Mouse (Mus musculus): Measurements from ENCODE around the gene Nrm. TPM values are rescaled to one million over a fixed set of nuclear protein-coding genes. Genes with fewer than 3 reads are reported as not detected.

Nrm gene
- polyA plus RNA-seq (2015; fragmentation: Nextera tagmentation; extraction: Ambion mirVana): 41.3 and 47.9 TPM in 2 replicates

GRCm38 (mm10) chr17:35861198-35861857 is at the start of gene Nrm:
Gene Nrm (plus strand): TSS chr17:35861318.
- Histone ChIP-seq H3K4me2 (peak within 1 kb of the TSS; percentile 66), H3K9me3 (replicated peaks) (no peaks in the 10 kb centered on the region), H3K36me3 (ENCODE audit: poor library complexity, severe bottlenecking) (peaks cover 22% of the 10 kb centered on the region), H3K4me3 (peak within 1 kb of the TSS; percentile 71), H3K9ac (peak within 1 kb of the TSS; percentile 77), H3K27me3 (no peaks in the 10 kb centered on the region), H3K27ac (peak within 1 kb of the TSS; percentile 94), H3K4me1 (peaks cover 29% of the 10 kb centered on the region)
- WGBS: under 1% methylated on average over 47 of the region's 47 CpGs
- peak; percentile 94 for ATAC-seq

GRCm38 (mm10) chr17:35812307-35812706 is 48.8 kb upstream of the Nrm start:
- WGBS: 81% methylated on average over 5 of the region's 5 CpGs
- Histone ChIP-seq H3K4me3 (no peak overlapping the region), H3K36me3 (ENCODE audit: poor library complexity, severe bottlenecking) (no peaks in the 10 kb centered on the region), H3K27ac (no peak overlapping the region), H3K9ac (no peak overlapping the region), H3K4me1 (peaks cover 9% of the 10 kb centered on the region; the same call in 1 of the 2 replicates), H3K27me3 (no peaks in the 10 kb centered on the region), H3K4me2 (no peak overlapping the region), H3K9me3 (replicated peaks) (no peaks in the 10 kb centered on the region)
- ATAC-seq: no peak

- Histone ChIP-seq H3K4me3 (no peak overlapping the region), H3K4me1 (peaks cover 9% of the 10 kb centered on the region; the same call in 1 of the 2 replicates), H3K27me3 (no peaks in the 10 kb centered on the region), H3K9ac (no peak overlapping the region), H3K36me3 (ENCODE audit: poor library complexity, severe bottlenecking) (no peaks in the 10 kb centered on the region), H3K27ac (peak overlapping the region; percentile 57), H3K9me3 (replicated peaks) (no peaks in the 10 kb centered on the region), H3K4me2 (no peak overlapping the region)
- no peak for ATAC-seq
- 71% methylated on average over 6 of the region's 6 CpGs for WGBS
Observed at GRCm38 (mm10) chr17:35812736-35813135, 48.4 kb upstream of the Nrm start.

- peaks cover 9% of the 10 kb centered on the region; the same call in 1 of the 2 replicates for H3K4me1 ChIP-seq
- H3K36me3 ChIP-seq (ENCODE audit: poor library complexity, severe bottlenecking): no peaks in the 10 kb centered on the region
- no peak overlapping the region for H3K4me3 ChIP-seq
- peak; percentile 58; the same call in 1 of the 2 replicates for ATAC-seq
- H3K9me3 ChIP-seq (replicated peaks): no peaks in the 10 kb centered on the region
- peak overlapping the region; percentile 57; the same call in 1 of the 2 replicates for H3K27ac ChIP-seq
- H3K9ac ChIP-seq: no peak overlapping the region
- H3K27me3 ChIP-seq: no peaks in the 10 kb centered on the region
- 47% methylated on average over 7 of the region's 7 CpGs for WGBS
- no peak overlapping the region for H3K4me2 ChIP-seq
Observed at GRCm38 (mm10) chr17:35813245-35813647, 47.9 kb upstream of the Nrm start.

GRCm38 (mm10) chr17:35813653-35814052 is 47.5 kb upstream of the Nrm start:
- ATAC-seq: no peak; the same call in 1 of the 2 replicates
- Histone ChIP-seq H3K4me3 (no peak overlapping the region), H3K4me2 (no peak overlapping the region), H3K4me1 (peaks cover 9% of the 10 kb centered on the region; the same call in 1 of the 2 replicates), H3K27me3 (no peaks in the 10 kb centered on the region), H3K9ac (no peak overlapping the region), H3K9me3 (replicated peaks) (no peaks in the 10 kb centered on the region), H3K27ac (no peak overlapping the region; the same call in 1 of the 2 replicates), H3K36me3 (ENCODE audit: poor library complexity, severe bottlenecking) (no peaks in the 10 kb centered on the region)
- WGBS: 80% methylated on average over 7 of the region's 7 CpGs

GRCm38 (mm10) chr17:35814678-35815077 is 46.4 kb upstream of the Nrm start:
- WGBS: 74% methylated on average over 6 of the region's 6 CpGs
- no peaks in the 10 kb centered on the region for H3K36me3 ChIP-seq (ENCODE audit: poor library complexity, severe bottlenecking)
- no peak overlapping the region for H3K27ac ChIP-seq
- no peaks in the 10 kb centered on the region for H3K27me3 ChIP-seq
- H3K4me1 ChIP-seq: peaks cover 9% of the 10 kb centered on the region; the same call in 1 of the 2 replicates
- no peak overlapping the region for H3K4me3 ChIP-seq
- no peak for ATAC-seq
- no peaks in the 10 kb centered on the region for H3K9me3 ChIP-seq (replicated peaks)
- no peak overlapping the region for H3K4me2 ChIP-seq
- no peak overlapping the region for H3K9ac ChIP-seq

GRCm38 (mm10) chr17:35815836-35816235 is 45.3 kb upstream of the Nrm start:
- Histone ChIP-seq H3K4me2 (no peak overlapping the region), H3K27ac (no peak overlapping the region), H3K36me3 (ENCODE audit: poor library complexity, severe bottlenecking) (no peaks in the 10 kb centered on the region), H3K4me1 (peaks cover 13% of the 10 kb centered on the region), H3K4me3 (no peak overlapping the region), H3K27me3 (peaks cover 9% of the 10 kb centered on the region; the same call in 1 of the 2 replicates), H3K9me3 (replicated peaks) (no peaks in the 10 kb centered on the region), H3K9ac (no peak overlapping the region)
- ATAC-seq: no peak
- WGBS: 77% methylated on average over 7 of the region's 7 CpGs

GRCm38 (mm10) chr17:35816686-35817085 is 44.4 kb upstream of the Nrm start:
- peaks cover 11% of the 10 kb centered on the region; the same call in 1 of the 2 replicates for H3K27me3 ChIP-seq
- no peaks in the 10 kb centered on the region for H3K36me3 ChIP-seq (ENCODE audit: poor library complexity, severe bottlenecking)
- peaks cover 22% of the 10 kb centered on the region for H3K4me1 ChIP-seq
- no peak overlapping the region for H3K27ac ChIP-seq
- no peak overlapping the region for H3K4me2 ChIP-seq
- no peak overlapping the region for H3K9ac ChIP-seq
- no peak for ATAC-seq
- 45% methylated on average over 8 of the region's 14 CpGs for WGBS
- H3K9me3 ChIP-seq (replicated peaks): no peaks in the 10 kb centered on the region
- H3K4me3 ChIP-seq: no peak overlapping the region

- no peaks in the 10 kb centered on the region for H3K36me3 ChIP-seq (ENCODE audit: poor library complexity, severe bottlenecking)
- H3K4me2 ChIP-seq: no peak overlapping the region
- H3K4me1 ChIP-seq: peaks cover 27% of the 10 kb centered on the region
- no peak overlapping the region for H3K9ac ChIP-seq
- no peak for ATAC-seq
- WGBS: 64% methylated on average over 10 of the region's 10 CpGs
- H3K27ac ChIP-seq: no peak overlapping the region
- H3K9me3 ChIP-seq (replicated peaks): no peaks in the 10 kb centered on the region
- H3K27me3 ChIP-seq: peaks cover 11% of the 10 kb centered on the region; the same call in 1 of the 2 replicates
- no peak overlapping the region for H3K4me3 ChIP-seq
Observed at GRCm38 (mm10) chr17:35817226-35817625, 43.9 kb upstream of the Nrm start.

GRCm38 (mm10) chr17:35820111-35820510 is 41.0 kb upstream of the Nrm start:
- Histone ChIP-seq H3K4me1 (peaks cover 35% of the 10 kb centered on the region), H3K27ac (no peak overlapping the region), H3K27me3 (peaks cover 11% of the 10 kb centered on the region; the same call in 1 of the 2 replicates), H3K36me3 (ENCODE audit: poor library complexity, severe bottlenecking) (peaks cover under 1% of the 10 kb centered on the region; the same call in 1 of the 2 replicates), H3K4me3 (no peak overlapping the region), H3K9ac (no peak overlapping the region), H3K4me2 (no peak overlapping the region), H3K9me3 (replicated peaks) (no peaks in the 10 kb centered on the region)
- WGBS: 79% methylated on average over 5 of the region's 5 CpGs
- no peak for ATAC-seq

- Histone ChIP-seq H3K36me3 (ENCODE audit: poor library complexity, severe bottlenecking) (peaks cover 17% of the 10 kb centered on the region), H3K27me3 (peaks cover 11% of the 10 kb centered on the region; the same call in 1 of the 2 replicates), H3K4me1 (peaks cover 35% of the 10 kb centered on the region), H3K4me3 (peak within 1 kb of the TSS; percentile 64), H3K9ac (peak within 1 kb of the TSS; percentile 75), H3K27ac (no peak within 1 kb of the TSS), H3K4me2 (peak within 1 kb of the TSS; percentile 96), H3K9me3 (replicated peaks) (no peaks in the 10 kb centered on the region)
- peak; percentile 31 for ATAC-seq
- under 1% methylated on average over 62 of the region's 62 CpGs for WGBS
Observed at GRCm38 (mm10) chr17:35821439-35822430, 39.4 kb upstream of the Nrm start, which contains the start of gene Ier3. Gene Ier3 (plus strand): TSS chr17:35821684.
